Mouse (Mus musculus) splenic B cell, adult 2 months (primary cell): Measurements from ENCODE around the gene Nckap5l.

Experiments used
- DNase-seq: peaks from one replicate; pipeline ENCODE4 v3.0.0-alpha.2; 2011; ENCODE audit warnings: low read depth, low spot score
- H3K27me3 ChIP-seq: 2 replicates; pipeline ENCODE4 v1.6.1; 2012; ENCODE audit warnings: mild to moderate bottlenecking, low read length, moderate library complexity, mixed read lengths; ENCODE audit not compliant: control insufficient read depth, poor library complexity, insufficient read depth, severe bottlenecking
- H3K36me3 ChIP-seq: 2 replicates; pipeline ENCODE4 v1.6.1; 2012; ENCODE audit warnings: mild to moderate bottlenecking, low read length, moderate library complexity, mixed read lengths; ENCODE audit not compliant: control insufficient read depth, poor library complexity, insufficient read depth, severe bottlenecking

The Nckap5l gene

DNA sequence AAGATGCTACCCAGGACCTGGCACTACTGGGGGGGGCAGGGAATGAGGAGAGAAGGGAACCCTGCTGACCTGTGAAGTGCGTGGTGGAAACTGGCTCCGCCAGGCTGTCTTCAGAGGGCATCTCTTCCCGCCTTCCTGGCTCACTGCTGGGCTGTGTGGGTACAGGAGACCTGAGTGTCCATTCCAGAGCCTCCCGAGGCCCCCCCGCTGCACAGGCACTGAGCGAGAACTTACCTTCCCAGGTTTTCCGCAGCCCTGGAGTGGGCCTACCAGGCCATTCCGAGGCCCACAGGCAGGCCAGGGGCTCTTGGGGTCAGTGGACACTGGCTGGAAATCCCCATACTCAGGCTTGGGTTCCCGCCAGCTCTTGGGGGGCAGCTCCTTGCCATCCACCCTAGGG is 33.7 kb downstream of the Nckap5l start:
- Histone ChIP-seq H3K36me3 (no peaks in the 10 kb centered on the region), H3K27me3 (no peaks in the 10 kb centered on the region; the same call in 1 of the 2 replicates)
- no peak for DNase-seq

GRCm38 (mm10) chr15:99423131-99423530 is 34.4 kb downstream of the Nckap5l start:
- Histone ChIP-seq H3K36me3 (no peaks in the 10 kb centered on the region), H3K27me3 (no peaks in the 10 kb centered on the region; the same call in 1 of the 2 replicates)
- DNase-seq: no peak

GRCm38 (mm10) chr15:99422551-99422950 is 35.0 kb downstream of the Nckap5l start:
- Histone ChIP-seq H3K36me3 (no peaks in the 10 kb centered on the region), H3K27me3 (no peaks in the 10 kb centered on the region)
- no peak for DNase-seq

GRCm38 (mm10) chr15:99421676-99422075 is 35.9 kb downstream of the Nckap5l start:
- H3K27me3 ChIP-seq: no peaks in the 10 kb centered on the region
- no peaks in the 10 kb centered on the region for H3K36me3 ChIP-seq
- DNase-seq: no peak

- peak; percentile 38 for DNase-seq
- Histone ChIP-seq H3K36me3 (no peaks in the 10 kb centered on the region), H3K27me3 (no peaks in the 10 kb centered on the region)
These were observed 36.4 kb downstream of the Nckap5l start for GRCm38 (mm10) chr15:99421152-99421551.

GRCm38 (mm10) chr15:99420521-99421014 is 37.0 kb downstream of the Nckap5l start:
- H3K27me3 ChIP-seq: no peaks in the 10 kb centered on the region
- no peaks in the 10 kb centered on the region for H3K36me3 ChIP-seq
- no peak for DNase-seq

GRCm38 (mm10) chr15:99420101-99420500 is 37.4 kb downstream of the Nckap5l start:
- Histone ChIP-seq H3K36me3 (no peaks in the 10 kb centered on the region), H3K27me3 (no peaks in the 10 kb centered on the region)
- no peak for DNase-seq

DNA sequence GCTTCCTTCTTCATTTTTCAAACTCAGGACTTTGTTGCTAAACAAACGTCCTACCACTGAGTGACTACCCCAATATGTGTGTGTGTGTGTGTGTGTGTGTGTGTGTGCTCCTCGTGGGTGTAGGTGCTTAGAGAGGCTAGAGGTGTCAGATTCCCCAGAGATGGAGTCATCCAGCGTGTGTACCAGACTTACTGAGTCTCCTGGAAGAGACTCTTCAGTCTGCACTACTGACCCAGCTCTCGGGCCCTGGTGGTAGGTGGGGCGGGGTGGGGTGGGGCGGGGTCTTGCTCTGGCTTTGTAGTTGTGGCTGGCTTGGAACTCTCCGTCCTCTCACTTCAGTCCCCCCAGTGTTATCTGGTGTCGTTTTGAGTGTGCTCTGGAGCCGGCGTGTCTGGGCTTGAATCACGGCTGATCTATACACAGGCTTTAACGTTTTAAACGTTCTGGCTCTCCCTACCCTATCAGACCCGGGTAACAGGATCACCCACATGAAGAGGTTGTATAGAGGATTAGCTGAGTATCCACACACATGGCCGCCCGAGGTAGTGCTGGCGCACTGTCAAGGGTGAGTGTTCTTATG is 39.8 kb downstream of the Nckap5l start:
- DNase-seq: no peak
- no peaks in the 10 kb centered on the region for H3K36me3 ChIP-seq
- no peaks in the 10 kb centered on the region for H3K27me3 ChIP-seq

GRCm38 (mm10) chr15:99416957-99417356 is 40.6 kb downstream of the Nckap5l start:
- no peak for DNase-seq
- H3K27me3 ChIP-seq: no peaks in the 10 kb centered on the region
- H3K36me3 ChIP-seq: no peaks in the 10 kb centered on the region

- H3K27me3 ChIP-seq: no peaks in the 10 kb centered on the region
These were observed 41.1 kb downstream of the Nckap5l start for GRCm38 (mm10) chr15:99416348-99416882.

GRCm38 (mm10) chr15:99415793-99416192 is 41.8 kb downstream of the Nckap5l start:
- peak; percentile 84 for DNase-seq

More at GRCm38 (mm10) chr15:99416348-99416882, 41.1 kb downstream of the Nckap5l start:
- no peaks in the 10 kb centered on the region for H3K36me3 ChIP-seq
- peak; percentile 95 for DNase-seq

DNA sequence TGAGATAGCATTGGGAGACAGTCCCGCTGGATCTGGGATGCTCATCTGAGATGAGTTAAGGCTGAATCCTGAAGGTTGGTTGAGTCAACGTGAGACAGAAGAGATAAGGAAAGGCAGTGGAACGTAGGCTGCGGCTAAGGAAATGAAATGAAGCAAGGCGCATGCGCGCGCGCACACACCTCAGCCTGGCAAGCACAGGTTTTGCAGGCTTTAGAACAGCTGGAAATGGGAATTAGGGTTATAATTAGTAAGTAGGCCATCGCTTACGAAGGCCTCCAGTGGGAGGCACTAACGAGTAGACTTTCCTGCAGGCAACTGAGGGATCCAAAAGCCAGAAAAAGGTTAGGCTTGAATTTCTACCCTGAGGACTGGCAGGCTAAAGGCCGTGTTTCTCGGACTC is 45.8 kb downstream of the Nckap5l start:
- no peaks in the 10 kb centered on the region for H3K27me3 ChIP-seq
- DNase-seq: no peak

More at GRCm38 (mm10) chr15:99415793-99416192, 41.8 kb downstream of the Nckap5l start:
- H3K36me3 ChIP-seq: no peaks in the 10 kb centered on the region
- no peaks in the 10 kb centered on the region for H3K27me3 ChIP-seq

GRCm38 (mm10) chr15:99408845-99409244 is 48.7 kb downstream of the Nckap5l start:
- Histone ChIP-seq H3K27me3 (no peaks in the 10 kb centered on the region), H3K36me3 (peaks cover 18% of the 10 kb centered on the region)
- DNase-seq: no peak

More for the DNA sequence above, 45.8 kb downstream of the Nckap5l start:
- H3K36me3 ChIP-seq: peaks cover 9% of the 10 kb centered on the region

DNA sequence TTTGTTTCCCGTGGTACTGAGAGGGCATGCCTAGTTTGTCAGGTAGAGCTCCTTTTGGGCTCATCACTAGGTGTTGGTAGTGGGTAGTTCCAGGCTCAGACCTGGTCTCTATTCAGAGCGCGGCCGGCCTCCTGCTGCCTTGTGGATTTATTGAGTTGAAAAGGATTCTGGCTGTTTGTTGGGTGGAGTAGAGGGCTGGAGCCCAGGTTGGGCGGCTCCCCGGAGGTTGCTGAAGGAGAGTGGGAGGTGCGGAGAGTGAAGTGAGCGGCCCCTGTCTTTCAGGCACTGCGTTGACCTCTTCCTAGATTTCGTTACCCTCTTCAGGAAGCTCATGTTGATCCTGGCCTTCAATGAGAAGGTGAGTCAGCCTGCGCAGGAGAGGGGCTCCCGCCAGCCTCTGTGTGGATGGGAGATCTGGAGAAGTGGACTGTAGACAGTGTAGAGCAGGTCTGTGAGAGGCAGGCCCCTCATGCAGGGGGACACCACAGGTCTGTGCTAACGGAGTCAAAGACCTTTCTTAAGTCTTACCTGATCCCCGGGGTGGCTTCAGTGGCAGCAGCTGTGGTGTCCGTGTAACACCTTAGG is 50.5 kb downstream of the Nckap5l start:
- DNase-seq: no peak
- no peaks in the 10 kb centered on the region for H3K27me3 ChIP-seq

DNA sequence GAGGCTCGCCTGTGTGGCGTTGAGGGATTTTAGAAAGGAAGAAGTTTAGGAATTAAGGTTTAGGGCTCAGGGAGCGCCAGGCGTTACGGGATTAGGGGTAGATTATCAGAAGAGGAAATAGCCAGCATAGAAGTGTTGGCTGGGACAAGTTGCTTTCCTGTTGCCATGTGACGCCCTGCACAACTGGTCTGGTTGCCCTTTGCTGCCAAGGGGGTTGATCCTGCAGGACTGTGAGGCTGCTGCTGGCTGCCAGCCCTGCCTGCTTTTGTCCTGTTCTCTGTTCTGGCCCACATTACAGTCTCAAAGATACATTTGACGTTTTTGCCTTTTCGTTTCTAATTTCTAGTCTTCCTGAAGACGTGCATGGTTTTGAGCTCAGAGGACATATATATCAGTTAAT is 52.4 kb downstream of the Nckap5l start:
- DNase-seq: no peak
- Histone ChIP-seq H3K27me3 (no peaks in the 10 kb centered on the region), H3K36me3 (peaks cover 22% of the 10 kb centered on the region)

More for the DNA sequence above, 50.5 kb downstream of the Nckap5l start:
- H3K36me3 ChIP-seq: peaks cover 19% of the 10 kb centered on the region
